Mouse (Mus musculus) ovary, postnatal 10 days (tissue): Measurements from ENCODE around the gene Col20a1.

Source experiments
- DNase-seq: peaks from one replicate; pipeline ENCODE4 v3.0.0; 2022; ENCODE audit warnings: low spot score

Gene Col20a1

GRCm38 (mm10) chr2:180986449-180986848 is at the start of gene Col20a1:
Col20a1 (plus strand) TSS chr2:180986535.
- no peak for DNase-seq

- no peak for DNase-seq
These were observed 46.1 kb upstream of the Col20a1 start for GRCm38 (mm10) chr2:180940187-180940586.

DNA sequence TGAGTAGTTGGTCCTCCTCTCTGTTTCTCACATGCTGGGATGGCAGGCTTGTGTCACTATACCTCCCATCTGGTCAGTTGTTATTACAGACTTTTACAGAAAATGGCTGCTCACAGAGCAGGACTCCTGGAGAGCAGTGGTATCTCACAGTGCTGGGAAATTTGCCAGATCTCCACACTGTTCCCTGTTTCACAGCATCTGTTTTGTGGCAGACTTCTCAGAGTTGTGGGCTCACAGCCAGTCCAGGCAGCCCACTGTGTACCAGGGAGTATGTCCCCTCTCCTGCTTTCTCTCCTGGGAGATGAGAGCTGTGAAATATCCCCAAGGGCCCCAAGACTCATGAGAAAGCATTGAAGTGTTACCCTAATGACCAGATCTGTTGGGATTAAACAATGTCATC is 44.5 kb upstream of the Col20a1 start:
- DNase-seq: no peak

- DNase-seq: no peak
These were observed 36.4 kb upstream of the Col20a1 start for GRCm38 (mm10) chr2:180949947-180950346.

DNA sequence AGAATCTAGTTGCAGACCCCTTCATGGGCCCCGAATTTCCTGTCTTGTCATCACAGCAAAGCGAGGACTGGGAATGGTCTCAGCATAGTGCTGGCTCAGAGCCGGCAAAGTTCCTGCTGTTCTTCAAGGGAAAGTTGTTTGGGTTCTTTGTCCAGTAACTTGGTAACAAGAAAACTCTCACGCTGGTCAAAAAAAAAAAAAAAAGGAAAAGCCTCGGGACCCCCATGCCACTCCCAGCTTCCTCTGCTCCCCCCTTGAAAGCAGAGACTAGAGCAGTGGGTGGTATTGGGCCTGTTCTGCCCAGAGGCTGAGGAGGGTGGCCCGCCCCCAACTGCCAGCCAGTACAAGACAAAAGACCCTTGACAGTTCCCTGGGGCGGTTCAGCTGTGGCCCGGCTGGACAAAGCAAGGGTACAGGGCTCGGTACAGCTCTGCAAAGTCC is 33.6 kb upstream of the Col20a1 start:
- DNase-seq: no peak

DNA sequence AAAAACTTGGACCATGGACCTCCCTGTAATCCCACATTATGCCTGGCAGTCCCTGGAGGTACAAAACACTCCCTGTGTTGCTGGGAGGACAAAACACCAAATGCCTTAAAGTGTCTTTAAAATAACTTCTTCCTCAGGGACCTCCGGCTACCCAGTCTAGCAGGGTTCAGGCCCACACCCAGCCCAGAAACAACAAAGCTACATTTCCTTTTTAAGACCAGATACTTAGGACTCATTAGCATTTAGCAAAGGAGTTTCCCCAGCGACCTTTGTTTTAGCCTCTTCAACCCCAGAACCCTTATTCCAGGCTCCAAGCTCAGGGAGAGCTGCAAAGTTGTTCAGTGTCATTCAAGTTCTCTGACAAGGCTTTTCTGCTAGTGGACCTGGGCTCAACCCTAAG is 32.7 kb upstream of the Col20a1 start:
- no peak for DNase-seq

DNA sequence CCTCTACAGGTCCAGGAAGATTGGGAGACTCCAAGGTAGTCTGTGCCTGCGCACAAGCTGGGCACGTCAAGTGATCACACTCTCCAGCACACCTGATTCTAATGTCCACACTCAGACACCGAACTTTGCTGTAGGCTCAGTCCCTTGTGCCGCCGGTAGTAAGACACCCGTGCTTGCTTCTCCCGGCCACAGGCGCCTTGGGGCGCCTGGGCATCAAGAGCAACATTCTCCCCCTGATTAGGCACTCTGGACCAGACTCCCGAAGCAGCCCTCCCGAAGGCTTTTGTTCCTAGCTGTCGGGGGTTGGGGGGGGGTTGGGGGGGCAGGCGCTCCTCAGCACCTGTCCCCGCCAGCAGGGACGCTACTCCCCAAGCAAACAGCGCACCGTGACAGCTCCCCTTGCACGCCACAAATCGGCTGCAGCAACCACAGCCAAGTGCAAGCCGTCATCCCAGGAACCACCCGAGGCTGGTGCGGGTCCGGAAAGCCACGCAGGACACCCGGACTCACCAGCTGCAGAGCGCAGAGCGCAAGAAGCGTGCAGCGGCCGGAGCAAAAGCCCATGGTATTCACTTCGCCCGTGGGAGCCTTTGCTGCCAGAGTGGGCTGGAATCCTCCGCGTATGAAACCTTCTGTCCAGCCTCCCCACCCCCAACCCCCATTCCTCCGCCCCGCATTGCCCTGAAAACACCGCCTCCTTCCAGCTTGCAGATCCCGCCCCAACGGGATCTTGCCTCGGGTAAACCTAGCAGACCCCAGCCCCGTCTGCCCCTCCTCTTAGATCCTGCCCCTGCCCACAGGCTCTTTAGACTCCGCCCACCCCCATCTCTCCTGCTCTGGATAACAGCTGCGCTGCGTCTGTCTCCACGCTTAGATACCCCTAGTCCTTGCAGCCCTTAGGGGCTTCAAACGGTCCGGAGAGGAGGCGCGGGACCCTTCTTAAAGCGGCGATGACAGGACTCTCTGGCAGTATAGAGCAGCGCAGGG is 32.0 kb upstream of the Col20a1 start, which contains the start of gene Nkain4:
Gene Nkain4, minus strand, starts transcription at position 639 of the 987 bp plus-strand sequence.
- no peak for DNase-seq

- no peak for DNase-seq
These were observed 26.7 kb upstream of the Col20a1 start for GRCm38 (mm10) chr2:180959605-180960004.

GRCm38 (mm10) chr2:180960187-180960586 is 26.1 kb upstream of the Col20a1 start:
- no peak for DNase-seq

DNA sequence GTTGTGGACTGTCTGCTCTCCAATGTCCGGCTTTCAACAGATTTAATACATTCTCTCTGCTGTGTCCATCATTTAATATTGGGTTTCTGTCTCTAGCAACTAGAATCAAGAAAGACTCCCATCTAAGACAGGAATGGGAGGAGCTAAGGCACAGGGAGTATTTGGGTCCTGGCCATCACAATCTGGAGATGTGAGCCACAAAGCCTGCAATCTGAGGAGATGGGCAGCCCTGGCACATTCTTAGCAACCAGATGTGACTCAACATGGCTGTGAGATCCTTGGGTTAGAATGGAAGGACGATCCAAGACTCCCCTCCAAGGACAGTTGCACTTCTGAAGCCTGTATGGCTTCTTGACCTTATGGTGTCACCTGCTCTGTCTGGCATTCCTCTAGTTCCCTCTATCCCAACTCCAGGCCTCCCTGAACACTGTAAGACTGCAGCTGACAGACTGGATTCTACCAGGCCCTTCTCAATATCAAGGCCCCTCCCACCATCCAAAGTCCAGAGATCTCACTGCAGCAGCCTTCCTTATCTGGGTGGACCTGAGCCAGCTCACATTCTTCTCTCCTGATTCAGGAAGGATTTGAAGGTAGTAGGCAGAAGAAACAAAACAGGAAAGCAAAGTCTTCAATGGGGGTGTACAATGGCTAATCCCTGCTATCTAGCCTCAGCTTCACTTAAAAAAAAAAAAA is 23.6 kb upstream of the Col20a1 start:
- no peak for DNase-seq

DNA sequence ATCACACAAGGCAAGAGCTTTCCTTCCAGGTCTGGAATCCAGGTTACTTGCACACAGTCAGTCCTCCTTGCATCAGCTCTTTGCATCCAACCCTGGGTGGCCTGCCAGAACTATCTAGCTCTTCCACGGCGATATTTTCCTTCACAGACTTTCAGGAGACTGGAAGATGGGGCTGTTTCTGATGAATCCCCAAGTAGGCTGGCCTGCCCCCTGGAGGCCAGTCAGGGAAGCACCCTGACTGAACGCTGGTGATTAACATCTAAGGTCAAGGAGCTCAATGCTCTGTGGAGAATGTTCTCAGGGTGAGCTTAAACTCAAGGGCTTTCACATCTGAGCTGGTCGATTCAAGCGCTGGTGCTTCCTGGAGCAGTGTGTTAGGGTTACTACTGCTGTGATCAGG is 22.4 kb upstream of the Col20a1 start:
- DNase-seq: no peak

GRCm38 (mm10) chr2:180966092-180966882 is 20.0 kb upstream of the Col20a1 start:
- DNase-seq: no peak

DNA sequence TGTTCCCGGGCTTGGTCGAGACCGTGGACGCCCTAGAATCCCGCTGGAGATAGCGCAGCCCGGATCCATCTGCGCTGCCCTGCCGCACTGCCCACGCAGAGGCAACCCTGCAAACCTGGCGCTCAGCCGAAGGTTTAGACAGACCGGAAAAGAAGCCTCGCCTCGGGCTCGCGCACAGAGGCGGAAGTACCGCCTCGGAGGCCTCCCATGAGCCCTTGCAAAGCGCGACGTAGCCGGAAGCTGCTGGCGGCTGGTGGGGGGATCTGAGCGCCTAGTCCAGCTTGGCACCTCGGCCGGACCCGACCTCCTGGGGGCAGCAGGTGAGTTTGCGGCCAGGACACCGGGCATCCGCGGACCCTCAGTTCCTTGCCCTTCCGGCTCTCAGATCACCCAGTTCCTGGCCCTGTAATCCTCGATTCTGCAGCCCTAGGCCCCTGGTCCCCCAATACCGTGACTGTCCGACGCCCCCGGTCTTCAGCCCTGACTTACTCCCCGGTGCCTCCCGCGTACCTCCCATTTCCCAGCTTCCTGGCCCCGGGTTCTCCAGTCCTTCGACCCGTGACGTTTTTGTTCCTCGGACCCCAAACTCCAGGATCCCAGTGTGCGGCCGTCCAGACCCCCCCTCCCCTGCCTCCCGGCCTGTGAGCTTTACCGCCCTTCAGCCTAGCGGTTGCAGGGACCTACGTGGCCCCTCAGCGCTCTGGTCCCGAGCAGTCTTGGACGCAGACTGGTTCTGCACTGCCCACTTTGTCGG is 19.1 kb upstream of the Col20a1 start, which contains the start of gene Arfgap1:
Gene Arfgap1, plus strand, starts transcription at position 216 of the 754 bp plus-strand sequence.
- DNase-seq: peak; percentile 85

GRCm38 (mm10) chr2:180981133-180981532 is 5.2 kb upstream of the Col20a1 start:
- no peak for DNase-seq

- no peak for DNase-seq
These were observed 700 bp upstream of the Col20a1 start for GRCm38 (mm10) chr2:180985635-180986034.

GRCm38 (mm10) chr2:180987001-180987400 is 666 bp downstream of the Col20a1 start:
- DNase-seq: no peak

- no peak for DNase-seq
These were observed 1.2 kb downstream of the Col20a1 start for GRCm38 (mm10) chr2:180987432-180988030.

GRCm38 (mm10) chr2:180988347-180988913 is 2.1 kb downstream of the Col20a1 start:
- DNase-seq: no peak

DNA sequence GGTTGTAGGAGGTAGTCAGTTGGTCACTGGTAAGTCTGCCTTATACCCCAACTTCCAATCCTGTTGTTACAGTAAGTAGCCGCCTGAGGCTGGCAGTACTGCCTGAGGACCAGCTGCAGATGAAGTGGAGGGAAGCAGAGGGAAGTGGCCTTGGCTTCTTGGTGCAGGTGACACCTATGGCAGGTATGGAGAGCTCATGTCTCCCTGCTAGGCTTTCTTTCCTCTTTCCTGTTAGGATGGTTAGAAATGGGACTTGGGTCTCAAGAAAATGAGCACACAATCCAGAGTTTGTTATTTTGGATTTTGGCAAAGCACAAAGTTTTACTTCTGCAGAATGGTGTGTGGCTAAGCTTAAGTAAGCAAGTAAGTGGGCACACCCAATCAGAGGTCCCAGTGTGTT is 2.6 kb downstream of the Col20a1 start:
- no peak for DNase-seq

DNA sequence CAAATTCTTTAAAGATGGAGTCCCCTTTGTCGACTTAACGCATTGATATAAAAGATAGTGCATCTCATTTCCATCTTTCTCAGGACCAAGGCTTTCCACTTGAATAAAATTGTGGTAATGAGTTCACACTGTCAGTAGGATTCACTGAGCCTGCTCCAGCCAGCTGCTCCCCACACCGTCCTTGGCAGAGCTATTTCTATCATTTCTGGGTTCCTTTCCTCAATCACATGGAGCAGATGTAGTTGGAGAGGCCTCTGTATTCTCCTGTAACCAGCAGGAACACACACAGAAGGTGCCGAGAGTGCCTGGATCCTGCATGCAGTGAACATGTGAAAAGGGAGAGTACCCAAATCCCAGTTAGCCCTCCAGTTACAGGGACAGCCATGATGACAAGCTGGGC is 4.0 kb downstream of the Col20a1 start:
- no peak for DNase-seq

- DNase-seq: no peak
These were observed 8.0 kb downstream of the Col20a1 start for GRCm38 (mm10) chr2:180994360-180994759.
